Mouse (Mus musculus) T-helper 2 cell (primary cell): ENCODE data around the gene Dnase1l3.

Source experiments
- in situ Hi-C: fragments of 300-600 bp; cut with MboI, MseI; formaldehyde crosslinking; loops from one replicate; pipeline ENCODE4 v1.15.1; 2025; ENCODE audit warnings: high pct_unique_total_duplicates

Dnase1l3 gene

DNA sequence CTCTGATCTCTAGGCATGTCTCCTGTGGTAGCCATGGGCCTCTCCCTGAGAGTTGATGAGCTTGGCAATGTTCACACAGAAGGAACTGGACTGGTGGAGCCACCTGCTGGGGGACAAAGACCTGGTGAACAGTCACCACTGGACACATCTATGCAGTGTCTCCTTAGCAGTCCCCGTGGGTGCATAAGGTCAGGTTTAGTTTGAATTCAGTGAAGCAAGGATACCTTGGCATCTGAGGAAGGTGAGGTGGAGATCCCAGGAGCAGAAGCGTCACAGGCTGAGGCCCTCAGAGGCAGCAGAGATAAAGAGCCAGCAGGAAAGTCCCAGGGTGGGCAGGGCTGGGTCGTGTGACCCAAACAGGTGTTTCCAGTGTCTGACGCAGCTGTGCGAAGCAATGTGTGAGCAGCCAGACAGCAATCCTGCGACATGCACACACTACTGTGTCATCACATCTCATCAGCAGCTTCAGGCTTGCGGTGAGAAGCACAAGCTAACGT lies at the start of gene Dnase1l3:
Gene Dnase1l3 (minus strand): TSS at position 303 of the 497 bp plus-strand sequence.
- in situ Hi-C loops: no loop called here

DNA sequence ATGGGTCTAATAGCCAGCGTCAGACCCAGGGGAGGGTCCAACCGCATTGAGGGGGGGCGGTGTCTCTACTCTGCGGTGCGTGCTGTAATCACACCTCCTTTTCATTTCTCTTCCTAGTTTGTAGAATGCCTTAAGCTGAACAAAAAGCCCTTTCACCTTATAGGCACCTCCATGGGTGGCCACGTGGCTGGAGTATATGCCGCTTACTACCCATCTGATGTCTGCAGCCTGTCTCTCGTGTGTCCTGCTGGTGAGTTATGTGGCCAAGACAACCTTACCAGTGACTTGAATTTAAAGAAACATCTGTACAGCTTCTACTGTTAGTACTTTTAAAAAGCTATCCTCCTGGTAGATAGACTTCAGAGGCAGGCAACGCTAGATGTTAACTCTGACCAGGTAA lies 48.2 kb upstream of the Dnase1l3 start:
- in situ Hi-C loops: no loop called here

DNA sequence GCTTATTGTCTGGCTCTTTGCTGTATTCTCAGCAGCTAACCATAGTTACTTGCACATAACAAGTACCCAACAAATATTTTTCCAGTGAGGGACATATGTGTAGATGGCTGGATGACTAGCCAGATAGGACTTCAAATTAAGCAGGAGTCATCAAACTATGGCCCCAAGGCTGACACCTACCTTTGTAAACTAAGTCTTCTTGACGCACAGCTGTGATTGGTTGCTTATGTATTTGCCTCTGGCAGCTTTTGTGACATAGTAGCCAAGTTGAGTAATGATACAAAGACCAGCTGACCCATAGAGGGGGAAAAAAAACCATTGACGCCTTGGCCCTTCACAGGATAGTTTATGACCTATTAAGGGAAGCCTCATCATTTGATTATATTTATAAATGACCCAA lies 47.7 kb upstream of the Dnase1l3 start:
- in situ Hi-C loops: no loop called here

DNA sequence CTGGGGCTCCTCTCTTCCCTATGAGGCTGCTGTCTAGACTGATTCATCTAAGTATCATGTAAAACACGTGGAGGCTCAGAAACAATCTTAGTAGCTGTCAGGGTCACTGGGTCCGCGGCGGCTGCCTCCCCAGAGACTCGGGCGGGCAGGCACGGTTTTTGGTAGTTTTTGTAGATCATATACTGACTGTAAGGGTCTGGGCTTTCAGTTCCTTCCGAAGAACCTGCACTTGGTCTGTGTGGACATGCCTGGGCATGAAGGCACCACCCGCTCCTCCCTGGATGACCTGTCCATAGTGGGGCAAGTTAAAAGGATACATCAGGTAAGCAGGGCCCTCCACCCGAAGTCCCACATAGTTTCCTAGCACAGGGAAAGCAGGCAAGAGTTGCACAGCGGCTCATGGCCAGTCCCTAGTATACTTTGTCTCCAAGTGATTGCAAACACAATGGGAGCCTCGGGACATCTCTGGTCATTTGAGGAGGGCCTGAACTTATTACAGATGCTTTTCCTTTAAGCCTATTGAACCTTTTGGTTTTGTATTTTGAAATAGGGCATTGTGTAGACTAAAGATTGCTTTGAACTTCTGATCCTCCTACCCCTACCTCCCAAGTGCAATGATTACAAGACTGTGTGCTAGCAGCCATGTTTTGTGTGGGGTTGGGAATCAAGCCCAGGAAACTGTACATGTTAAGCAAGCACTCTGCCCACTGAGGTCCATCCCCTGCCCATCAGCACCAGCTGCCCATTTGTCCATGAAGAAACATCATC lies 46.7 kb upstream of the Dnase1l3 start:
- in situ Hi-C loops: no loop called here

DNA sequence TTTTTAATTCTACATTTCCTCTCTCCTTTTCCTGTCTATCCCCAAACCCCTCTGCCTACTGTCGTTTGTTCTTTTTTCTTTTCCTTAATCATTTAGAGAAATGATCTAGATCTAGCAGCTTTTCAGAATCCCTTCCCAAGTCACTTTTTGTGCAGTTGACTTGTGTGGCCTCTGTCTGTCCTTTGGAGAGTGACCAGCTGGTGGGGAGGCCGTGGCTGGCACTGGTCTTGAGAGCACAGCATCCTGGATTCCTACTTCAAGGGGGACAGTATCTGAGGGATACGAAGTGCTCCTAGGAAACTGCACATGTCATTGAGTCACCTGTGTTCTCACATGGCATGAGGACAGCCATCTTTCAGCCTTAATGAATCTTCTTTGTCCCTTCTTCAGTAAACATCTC lies 45.8 kb upstream of the Dnase1l3 start:
- in situ Hi-C loops: no loop called here

DNA sequence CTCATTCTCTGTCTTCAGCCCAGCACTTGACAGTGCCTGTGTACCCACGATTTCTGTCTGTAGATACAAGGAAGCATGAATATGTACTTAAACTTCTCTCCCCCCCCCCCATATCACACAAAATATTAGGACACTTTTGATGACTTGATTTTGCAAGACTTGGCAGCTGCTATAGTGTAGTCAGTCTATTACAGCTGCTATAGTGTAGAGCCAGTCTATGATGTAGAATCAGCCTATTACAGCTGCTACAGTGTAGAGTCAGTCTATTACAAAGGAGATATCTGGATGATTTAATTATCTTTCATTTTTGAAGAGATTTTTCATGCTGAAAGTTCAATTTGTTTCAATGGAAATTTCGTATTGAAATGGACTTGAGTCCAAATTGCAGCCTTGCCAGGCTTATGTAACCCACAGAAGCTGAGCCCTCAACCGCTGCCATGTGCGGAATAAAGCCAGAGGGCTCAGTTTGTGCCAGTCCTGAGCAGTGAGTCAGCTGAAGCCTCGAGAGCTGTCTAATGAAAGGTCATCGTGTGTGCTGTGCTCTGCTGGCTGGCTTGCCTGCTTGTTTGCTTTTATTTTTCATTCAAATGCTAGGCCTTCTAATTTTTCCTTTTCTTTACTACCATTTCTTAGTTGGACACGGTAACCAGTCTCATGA lies 44.5 kb upstream of the Dnase1l3 start:
- in situ Hi-C loops: no loop called here

DNA sequence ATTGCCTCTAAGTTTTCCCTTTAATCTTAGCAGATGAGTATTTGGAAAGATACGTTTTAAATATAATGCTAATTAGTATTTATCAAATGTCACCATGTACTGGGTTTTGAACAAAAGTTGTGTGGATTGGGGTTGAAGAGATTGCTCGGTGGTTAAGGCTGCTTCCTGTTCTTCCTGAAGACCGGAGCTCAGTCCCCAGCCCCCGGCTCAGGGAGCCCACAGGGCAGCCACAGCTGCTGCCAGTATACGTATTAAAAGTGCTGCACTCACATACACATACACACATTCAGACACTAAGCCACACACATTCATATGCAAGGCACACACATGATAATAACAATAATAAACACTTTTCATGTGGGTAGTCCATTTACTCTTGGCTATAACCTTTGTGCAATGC lies 43.8 kb upstream of the Dnase1l3 start:
- in situ Hi-C loops: no loop called here

DNA sequence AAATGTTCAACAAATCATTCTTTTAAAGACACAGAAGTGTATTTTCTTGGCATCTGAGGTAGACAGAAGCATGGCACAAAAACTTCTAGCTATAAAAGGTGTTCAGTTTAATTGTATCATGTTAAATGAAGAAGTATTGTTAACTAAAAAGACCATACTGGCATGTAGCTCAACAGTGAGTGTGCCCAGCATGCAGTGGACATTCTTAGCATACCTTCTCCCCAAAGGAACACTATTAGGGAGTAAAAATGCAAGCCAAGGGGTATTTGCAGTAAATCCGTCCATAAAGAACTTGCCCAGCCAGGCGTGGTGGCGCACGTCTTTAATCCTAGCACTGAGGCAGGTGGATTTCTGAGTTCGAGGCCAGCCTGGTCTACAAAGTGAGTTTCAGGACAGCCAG lies 42.0 kb upstream of the Dnase1l3 start:
- in situ Hi-C loops: no loop called here

DNA sequence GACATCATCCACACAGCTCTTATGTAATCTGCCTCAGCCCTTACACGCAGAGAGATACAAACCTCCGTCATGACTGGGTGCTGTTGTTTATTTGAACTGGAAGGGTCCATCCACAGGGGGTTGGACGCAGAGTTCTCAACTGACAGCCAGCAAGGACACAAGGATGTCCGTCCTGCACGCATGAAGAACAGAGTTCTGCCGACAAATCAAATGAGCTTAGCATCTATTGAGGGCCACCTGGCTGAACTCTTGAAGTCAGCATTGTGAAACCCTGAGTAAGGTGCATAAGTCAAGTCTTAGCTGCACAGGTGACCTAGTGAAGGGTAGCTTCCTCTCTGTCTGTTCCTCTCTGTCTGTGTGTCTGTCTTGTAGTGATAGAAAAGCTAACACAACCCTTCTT lies 41.6 kb upstream of the Dnase1l3 start:
- in situ Hi-C loops: no loop called here

DNA sequence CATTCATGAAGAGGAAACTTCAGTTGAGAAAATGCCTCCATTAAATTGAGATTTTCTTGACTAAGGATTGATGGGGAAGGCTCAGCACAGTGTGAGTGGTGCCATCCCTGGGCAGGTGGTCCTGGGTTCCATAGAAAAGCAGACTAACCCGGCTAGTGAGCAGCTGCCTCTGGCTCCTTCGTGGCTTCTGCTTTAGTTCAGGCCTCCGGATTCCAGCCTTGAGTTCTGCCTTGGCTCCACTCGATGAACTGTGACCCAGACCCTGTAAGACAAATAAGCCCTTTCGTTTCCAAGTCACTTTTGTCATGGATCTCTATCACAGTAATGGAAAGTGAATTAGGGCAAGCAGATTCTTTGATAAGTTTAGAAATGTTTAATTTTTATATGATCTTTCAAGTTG lies 40.2 kb upstream of the Dnase1l3 start:
- in situ Hi-C loops: no loop called here

DNA sequence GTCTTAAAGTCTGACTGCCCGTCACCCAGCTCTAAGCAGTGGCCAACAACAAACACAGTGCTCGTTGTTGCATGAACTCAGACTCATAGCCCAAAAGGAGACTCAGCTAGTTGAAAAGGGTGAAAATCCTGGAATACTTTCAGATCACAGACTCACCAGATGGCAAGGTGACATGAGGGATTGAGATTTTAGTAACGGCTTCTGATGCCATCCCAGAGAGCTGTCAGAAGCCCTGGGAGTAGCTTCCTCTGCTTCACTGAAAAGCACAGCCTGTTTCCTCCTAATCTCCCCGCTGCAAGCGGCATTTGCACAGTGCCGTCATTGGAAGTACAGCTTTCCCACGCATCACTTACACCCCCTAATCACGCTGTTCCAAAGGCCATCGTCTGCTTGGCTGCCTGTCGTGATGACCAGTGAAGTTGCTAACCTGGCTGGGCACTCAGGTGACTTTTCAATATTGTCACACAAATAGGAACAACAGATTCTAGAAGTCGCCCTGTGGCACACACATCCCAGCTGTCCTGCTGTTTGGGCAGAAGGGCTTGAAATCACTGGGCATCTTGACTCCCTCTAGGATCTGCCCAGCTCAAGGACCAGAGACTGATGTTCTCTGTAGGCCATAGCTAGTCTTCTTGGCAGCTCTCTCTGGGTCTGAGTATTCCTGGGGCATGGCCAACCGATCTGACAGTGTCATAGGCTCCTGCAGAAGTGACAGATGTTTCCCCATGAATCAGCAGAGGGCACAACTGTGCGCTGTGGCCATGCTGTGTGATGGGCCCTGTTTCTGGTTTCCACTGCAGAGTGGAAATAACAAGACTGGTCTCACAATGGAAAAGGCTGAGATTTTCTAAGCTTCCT lies 37.9 kb upstream of the Dnase1l3 start:
- in situ Hi-C loops: no loop called here

DNA sequence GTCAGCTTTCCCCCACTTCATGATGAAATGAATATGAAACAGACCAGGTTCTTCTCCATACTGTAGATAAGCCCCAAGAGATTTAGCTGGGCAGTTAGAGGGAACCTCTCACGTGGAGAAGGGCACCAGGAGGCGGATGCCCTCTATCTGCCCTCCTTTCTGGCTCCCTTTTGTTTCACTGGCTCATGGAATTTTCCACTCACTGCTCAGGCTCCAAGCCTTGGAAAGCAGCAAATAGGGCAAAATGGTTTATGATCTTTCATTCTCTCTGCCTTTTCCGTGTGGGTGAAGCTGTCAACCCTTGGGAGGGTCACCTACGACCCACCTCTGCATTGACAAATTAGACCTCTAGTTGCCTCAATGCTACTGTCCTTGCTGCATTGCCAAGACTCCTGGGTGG lies 36.2 kb upstream of the Dnase1l3 start:
- in situ Hi-C loops: no loop called here

DNA sequence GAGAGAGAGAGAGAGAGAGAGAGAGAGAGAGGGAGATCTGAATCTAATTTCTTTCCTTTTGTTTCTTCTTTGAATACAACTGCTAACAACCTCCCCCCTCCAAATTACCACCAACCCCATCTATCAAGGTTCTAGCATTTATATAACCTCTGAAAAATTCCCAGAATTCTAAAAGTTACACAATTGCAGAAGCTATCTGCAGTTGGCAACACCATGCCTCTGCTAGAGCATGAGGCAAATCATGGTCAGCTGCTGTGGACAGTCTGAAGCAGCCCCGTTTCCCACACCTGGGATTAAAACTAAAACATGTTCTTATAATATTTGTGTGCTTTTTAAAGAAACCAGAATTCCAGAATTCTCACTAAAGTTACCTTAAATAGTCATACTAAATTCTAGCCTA lies 35.4 kb upstream of the Dnase1l3 start:
- in situ Hi-C loops: no loop called here

DNA sequence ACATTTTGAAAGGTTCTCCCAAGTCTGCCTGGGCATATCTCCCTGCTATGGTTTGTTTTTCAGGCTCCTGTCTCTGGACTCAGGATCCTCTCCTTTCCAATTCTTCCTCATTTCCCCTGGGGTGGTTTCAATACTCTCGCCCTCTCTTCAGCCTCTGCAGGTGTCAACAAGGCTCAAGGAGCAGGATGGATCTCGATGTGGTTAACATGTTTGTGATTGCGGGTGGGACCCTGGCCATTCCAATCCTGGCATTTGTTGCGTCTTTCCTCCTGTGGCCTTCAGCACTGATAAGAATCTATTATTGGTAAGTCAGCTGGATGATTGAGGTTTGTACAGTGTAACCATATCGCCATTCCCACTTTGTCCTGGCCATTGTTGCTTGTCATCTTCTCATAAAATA lies 33.7 kb upstream of the Dnase1l3 start:
- in situ Hi-C loops: no loop called here

DNA sequence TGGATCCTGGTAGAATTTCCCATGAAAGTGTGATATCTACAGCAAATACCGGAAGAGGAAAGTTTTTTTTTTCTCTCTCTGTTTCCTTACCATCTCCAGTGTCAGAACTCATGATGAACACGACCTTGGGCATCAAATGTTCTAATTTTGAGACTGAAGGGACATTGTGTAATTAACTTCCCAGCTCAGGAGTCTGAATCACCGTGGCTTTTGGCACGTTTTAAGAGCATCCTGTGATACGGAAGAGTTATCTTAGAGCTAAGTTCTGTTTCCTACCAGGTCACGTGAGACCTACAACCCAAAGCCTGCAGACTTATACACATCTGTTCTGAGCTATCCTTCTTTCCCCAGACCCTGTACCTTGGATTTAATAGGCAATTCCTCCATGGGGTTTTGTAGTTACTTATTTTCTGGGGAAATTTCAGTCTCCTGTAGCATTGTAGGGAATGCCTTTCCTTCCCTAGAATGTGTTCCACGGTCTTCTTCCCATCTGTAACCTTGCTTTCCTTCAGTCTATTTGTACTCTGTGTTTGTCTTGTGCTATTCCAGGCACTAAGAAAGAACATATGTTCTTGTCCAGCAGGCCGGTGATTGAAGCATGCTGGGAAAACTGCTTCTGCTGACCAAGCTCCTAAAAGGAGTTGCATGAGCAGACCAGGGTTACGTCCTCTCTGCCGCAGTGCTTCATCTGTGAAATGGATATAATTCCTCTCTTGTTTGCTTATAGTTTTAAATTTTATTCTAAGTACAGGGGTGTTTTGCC lies 32.6 kb upstream of the Dnase1l3 start:
- in situ Hi-C loops: no loop called here

DNA sequence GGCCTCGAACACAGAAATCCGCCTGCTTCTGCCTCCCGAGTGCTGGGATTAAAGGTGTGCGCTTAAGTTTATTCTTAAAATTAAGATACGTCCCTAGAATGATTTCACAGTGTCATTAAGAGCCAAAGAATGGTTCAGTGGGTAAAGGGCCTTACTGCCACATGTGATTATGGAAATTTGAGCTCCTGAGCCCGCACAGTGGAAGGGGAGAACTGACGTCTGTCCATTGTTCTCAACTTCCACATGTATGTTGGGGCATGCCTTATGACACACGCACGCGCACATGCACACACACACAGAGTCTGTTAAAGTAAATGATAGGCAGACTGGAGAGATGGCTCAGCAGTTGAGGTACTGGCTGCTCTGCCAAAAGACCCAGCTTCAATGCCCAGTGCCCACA lies 30.6 kb upstream of the Dnase1l3 start:
- in situ Hi-C loops: no loop called here

DNA sequence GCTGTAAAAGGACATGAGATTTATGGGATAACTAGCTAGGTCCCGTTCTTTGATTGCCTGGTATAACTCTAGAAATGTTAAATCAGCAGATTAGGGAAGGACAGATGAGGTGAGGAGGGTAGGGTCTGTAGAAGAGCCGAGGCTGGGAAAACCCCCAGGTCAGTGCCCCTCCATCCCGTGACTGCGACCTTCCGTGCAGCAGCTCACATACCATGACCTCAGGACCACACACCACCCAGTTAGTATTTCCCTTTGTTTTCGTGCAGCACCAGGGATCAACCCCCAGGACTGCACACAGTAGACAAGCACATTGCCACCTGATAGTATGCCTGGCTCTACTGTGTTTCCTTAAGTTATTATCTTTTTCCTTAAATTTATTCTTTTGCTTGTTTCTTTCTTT lies 30.1 kb upstream of the Dnase1l3 start:
- in situ Hi-C loops: no loop called here

DNA sequence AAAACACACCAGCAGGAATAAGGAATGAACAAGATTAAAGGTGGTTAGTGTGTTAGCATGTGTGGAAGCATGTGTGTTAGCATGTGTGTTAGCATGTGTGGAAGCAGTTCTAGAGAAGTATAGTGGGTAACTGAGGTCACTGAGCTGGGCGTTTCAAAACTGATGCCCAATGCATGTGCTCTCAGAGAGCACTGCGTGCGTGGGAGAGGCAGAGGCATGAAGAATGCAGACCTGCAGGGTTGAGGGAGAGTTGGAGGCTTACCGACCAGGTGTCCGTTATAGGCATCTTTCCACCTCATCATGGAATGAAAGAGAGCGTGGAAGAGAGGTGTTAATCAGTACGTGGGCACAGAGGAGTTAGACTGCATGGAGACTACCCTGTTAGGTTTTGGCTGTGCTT lies 26.2 kb upstream of the Dnase1l3 start:
- in situ Hi-C loops: no loop called here

DNA sequence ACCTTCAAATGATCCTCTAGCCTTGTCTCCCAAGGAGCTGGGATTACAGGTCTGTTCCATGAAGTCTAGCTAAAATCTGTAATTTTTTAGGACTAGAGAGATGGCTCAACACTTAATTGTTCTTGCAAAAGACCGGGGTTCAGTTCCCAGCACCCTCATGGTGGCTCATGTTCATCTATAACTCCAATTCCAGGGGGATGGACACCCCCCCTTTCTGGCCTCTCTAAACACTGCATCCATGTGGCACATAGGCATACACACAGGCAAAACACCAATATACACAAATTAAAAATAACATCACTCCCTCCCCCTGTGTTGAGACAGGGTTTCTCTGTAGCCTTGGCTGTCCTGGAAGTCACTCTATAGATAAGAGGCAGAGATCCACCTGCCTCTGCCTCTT lies 25.6 kb upstream of the Dnase1l3 start:
- in situ Hi-C loops: no loop called here

DNA sequence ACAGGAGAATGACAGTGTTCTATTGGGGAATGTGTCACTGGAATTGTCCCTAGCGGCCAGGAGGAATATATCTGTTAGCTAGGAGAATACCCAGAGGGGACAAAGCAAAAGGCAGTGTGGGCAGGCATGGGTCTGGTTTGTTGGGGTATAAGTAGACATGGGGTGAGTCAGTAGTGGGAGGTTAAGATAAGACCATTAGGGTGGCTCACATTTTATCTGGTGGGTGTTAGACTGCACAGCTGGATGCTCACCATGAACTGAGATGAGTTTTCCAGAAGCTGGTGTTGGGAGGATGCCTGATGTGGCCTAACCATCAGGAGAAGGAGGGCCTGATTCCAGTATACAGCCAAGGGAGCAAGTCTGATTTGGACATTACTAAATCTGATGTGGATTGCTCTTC lies 22.6 kb upstream of the Dnase1l3 start:
- in situ Hi-C loops: no loop called here

DNA sequence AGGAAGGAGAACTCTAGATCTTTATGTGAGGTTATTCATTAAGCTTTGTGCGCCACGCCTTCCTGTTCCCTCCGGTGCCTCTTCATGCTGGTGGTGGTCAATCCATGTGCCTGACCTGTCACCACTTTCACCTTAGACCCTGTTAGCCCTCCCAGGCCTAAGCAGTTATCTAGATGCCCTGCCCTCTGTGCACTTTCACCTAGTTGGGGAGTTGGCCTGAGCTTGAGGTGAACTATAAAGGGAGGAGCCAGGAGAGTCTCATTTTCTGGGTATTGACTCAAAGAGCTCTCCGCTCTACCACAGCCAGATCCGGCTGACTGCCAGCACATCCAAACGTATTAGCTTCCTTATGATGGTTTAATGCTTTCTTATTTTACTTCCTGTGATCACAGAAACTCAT lies 21.9 kb upstream of the Dnase1l3 start:
- in situ Hi-C loops: no loop called here

DNA sequence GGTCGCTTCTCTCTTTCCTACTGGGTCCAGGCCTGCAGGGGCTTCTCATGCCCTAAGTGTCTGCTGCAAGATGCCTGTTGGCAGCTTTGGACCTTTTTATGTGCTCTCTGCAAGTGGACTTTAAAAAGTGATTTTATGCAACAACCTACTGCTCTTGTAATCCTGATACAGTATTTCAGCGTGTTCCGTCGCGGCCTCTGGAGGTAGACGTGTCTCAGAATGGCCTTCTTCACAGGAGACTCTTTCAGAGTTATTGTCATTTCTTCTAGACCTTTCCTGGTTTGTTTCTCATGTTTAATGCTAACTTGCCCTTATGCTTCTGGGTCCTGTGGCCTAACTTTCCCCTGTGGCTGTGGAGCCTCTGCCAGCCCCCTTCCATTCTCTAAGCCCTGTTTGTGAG lies 21.4 kb upstream of the Dnase1l3 start:
- in situ Hi-C loops: no loop called here
